Mouse (Mus musculus) kidney, adult 18-20 months (tissue): ENCODE data around the gene Pdhb.
"Not testable (repeated sequence)": the region's sequence is repeated elsewhere in the genome, so short reads cannot be mapped to it uniquely, and the experiment has no call there.

Experiments used
- DNase-seq: peaks from one replicate; pipeline ENCODE4 v3.0.0; 2021

The Pdhb gene

GRCm38 (mm10) chr14:8186278-8187045 lies 13.6 kb upstream of the Pdhb start:
- DNase-seq = peak; percentile 27

DNA sequence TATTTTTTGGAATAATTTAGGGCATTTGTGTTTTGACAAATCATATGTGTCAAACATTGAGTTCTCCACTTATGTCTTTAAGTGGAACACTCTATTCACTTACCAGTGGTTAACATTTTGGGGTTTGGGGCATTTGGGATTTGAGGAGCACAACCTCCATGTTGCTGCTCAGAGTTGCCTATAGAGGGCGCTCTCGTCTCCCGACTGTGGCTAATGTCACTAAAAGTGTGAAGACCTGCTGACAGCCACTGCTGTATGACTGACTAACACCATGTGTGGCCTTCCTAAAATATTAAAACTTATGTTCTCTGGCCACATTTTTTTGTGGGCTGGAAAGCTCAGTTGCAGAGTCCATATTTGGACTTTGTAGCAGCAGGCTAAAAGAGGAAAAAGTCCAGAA lies 10.5 kb upstream of the Pdhb start:
- no peak for DNase-seq

- DNase-seq = no peak
Measured at GRCm38 (mm10) chr14:8180371-8181035, 7.7 kb upstream of the Pdhb start.

DNA sequence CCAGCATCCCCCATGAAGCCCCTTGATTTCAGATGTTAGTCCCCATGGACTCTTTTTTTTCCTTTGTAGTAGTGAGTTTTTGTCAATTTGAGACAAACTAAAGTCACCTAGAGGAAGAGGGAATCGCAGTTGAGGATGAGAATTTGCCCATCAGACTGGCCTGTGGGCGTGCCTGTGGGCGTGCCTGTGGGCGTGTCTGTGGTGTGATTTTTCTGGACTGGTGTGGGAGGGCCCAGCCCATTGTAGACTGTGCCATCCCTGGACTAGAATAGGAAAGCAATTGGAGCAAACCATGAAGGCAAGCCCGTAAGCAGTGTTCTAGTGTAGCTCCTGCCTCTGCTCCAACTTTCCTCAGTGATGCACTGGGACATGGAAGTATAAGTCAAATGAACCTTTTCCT lies 3.4 kb upstream of the Pdhb start:
- DNase-seq = no peak

DNA sequence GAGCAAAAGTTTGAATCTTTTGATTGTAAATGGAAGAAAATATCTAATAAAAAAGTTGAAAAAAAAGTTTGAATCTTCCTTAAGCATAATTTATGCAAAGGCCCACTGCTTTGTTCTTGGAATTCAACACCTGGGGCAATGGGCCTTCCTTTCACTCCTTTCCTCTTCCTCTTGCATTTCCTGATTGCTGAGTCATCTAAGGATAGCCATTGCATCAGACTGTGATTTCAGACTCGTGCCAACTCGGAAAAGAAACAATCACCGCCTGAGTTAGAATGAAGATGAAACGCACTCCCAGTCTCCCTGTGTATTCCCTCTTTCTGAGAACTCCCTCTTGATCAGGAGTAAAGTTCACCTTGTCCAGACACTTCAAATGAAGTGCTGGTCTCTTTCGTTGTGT lies 1.8 kb upstream of the Pdhb start:
- DNase-seq = no peak

GRCm38 (mm10) chr14:8173542-8174250 lies 871 bp upstream of the Pdhb start:
- not testable (repeated sequence) for DNase-seq

GRCm38 (mm10) chr14:8164463-8164862 lies 8.4 kb downstream of the Pdhb start:
- no peak for DNase-seq

- peak; percentile 27 for DNase-seq
Measured at GRCm38 (mm10) chr14:8161777-8162176, 11.0 kb downstream of the Pdhb start.

DNA sequence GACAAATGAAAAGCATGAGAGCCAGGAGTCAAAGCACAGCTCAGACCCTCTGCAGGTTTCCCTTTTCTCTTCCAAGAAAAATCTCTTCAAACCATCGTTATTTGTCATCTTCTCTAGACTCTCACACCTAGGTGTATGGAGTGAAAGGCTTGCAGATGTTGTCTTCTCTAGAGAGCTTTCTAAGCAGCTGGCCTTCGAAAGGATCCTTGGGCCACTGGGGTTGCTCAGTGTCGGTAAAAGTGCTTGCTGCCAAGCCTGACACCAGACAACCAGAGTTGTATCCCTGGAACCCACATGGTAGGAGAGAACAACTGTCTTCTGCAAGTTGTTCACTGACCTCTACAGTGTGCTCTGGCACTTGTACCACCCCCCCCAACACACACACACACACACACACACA lies 13.7 kb downstream of the Pdhb start:
- DNase-seq = no peak

DNA sequence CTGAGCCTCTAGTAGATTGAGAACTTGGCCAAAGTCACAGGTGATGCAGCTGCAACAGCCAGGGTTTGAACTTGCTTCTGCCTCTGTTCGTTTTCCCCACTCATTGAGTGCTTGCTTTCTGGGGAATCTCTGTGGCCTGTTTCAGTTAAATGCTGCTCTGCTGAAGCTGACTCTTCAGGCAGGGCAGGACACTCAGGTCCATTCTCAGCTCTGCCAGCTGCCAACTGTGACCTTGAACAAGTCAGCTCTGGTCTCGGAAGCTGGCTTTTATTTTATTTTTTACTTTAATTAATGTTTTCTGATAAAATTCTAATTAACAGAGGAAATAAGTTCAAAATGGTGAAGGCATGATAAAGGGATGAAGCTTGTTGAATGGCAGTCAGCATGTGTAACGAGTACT lies 14.1 kb downstream of the Pdhb start:
- DNase-seq = no peak

- no peak for DNase-seq
Measured at GRCm38 (mm10) chr14:8156947-8157346, 15.9 kb downstream of the Pdhb start.

- DNase-seq = no peak
Measured at GRCm38 (mm10) chr14:8154072-8154471, 18.8 kb downstream of the Pdhb start.

GRCm38 (mm10) chr14:8151757-8152156 lies 21.1 kb downstream of the Pdhb start:
- no peak for DNase-seq

DNA sequence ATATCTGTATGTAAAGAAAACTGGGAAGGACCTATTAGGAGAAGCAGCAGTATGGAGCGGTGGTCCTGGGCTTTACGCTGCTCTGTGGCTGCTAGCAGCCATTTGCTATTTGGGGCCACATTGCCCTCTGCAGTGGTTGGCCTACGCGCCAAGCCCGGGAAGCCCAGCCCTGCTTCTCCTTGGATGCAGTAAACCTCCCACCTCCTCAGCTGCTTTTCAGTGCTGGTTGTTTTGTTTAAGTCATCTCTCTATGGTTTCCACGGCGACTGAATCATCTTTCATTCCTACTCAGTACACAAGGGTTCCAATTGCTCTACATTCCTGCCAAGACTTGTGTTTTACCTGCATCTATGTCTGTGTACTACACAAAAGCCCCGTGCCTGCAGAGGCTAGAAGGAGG lies 24.0 kb downstream of the Pdhb start:
- DNase-seq = no peak

DNA sequence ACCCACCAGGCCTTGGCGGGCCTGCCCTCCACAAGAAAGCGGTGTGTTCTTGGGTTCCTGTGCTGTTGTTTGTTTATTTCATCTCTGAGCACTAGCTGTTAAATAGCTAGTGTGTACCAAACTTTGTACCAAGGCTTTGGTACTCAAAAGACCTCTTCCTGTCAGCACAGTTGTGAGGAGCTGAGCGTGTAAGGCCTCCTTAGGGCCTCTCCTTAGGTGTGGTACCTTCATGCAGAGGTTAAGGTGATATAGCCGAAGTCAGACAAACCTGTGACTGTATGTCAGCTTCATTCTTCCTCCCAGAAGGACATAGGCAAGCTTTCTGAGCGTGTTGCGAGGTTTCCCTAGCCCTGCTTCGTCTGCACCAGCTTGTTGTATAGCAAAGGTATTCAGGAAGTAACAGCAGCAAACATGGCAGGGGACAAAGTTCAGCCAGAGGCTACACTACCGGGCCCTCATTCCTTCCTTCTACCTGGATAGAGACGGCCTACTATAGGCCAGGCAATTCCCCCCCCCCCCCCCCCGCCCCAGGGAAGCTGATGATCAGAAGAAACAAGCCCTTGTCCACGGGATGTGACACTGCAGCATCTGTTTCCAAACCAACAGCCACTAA lies 26.1 kb downstream of the Pdhb start:
- DNase-seq = no peak

GRCm38 (mm10) chr14:8145594-8146558 lies 26.9 kb downstream of the Pdhb start:
- no peak for DNase-seq

DNA sequence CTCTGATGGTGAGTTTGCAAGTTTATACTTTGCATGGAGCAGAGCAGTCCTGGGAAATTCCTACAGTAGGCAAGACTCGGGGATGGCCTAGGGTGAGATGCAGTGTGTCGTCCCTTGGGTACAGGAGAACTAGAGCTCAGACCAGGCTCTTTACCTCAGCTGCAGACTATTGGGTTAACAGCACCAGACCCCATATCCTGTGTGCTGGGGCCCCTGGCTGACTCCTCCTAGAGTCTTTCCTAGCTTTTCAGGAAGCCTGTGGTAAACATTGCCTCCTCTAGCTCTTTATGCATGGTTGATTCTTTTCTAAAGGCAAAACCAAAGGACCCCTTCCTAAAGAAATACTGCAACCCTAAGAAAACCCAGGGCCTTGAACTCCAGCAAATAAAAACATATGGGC lies 31.7 kb downstream of the Pdhb start:
- no peak for DNase-seq

DNA sequence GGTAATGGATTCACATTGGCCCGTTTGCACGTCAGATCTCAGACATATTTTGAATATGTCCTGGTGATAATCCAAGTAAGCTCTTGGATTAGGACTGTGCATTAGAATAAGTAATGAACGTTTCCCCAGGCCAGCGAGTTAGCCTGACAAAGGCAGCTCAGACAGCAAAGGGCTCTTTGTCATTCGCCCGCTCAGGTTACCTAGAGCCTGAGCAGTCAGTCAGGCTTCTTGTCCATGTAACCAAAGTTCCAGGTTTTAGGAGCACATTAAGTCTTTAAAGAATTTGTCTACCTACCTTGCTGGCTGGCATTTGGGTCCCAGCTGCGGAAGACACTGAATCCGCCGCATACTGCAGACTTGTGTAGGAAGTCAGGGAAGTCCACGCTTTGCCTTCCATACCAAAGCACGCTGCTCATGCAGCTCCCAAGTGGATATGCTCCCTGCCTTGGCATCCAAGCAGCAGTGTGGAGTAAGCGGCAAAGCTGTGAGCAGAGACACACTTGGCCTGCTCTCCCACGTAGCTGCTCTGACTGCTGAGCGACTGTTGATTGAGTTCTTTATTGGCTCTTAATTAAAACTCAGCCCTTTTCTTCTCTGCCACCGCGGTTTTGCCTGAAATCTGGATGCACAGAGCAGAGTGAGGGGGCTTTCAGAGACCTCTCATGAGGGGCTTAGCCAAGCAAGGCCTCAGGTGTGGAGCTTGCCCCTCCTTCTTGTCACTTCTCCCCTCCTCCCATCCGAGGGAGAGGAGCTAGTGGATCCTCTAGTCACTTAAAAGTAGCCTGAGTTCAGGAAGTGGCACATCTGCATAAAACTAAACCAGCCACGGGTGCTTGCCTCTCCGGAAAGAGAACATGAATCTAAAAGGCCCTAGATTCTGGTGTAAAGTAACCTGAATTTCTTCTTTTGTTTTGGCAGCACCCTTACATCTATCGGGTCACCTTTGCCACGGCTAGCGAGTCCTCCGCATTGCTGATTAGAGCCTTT lies 32.8 kb downstream of the Pdhb start:
- no peak for DNase-seq

DNA sequence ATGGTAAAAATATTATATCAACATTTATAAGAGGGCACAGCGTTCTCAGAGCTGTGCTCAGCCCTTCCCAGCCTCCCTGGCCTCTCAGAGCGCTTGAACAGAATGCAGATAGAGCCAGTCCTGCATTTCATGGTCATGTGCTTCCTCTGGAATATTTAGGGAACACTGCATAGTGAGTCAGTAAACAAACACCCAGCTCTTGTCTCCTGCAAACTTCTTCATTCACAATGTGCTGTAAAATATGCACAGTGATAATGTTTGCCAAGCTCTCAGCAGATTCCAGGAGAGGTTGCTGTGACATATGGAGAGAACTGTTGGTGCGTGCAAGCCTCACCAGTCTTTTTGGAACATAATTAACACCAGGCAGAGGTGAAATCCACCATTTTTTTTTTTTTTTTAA lies 37.7 kb downstream of the Pdhb start:
- DNase-seq = no peak

DNA sequence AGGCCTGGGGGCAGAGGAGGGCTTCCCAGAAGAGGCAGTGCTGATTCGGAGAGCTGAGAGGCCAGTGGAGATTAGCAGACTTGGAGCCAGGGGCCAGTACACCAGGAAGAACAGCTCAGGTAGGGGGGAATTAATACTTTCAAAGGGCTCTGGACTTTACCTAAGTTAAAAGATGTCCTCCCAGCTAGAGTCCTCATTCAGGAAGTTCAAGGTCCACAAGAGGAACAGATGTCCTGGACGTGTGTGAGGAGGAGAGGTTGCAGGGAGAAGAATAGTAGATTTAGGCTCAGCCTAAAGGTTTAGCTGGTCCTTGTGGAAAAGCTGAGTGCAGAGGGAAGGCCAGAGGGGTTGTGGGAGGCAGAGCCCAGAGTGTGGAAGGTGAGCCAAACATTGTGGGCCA lies 38.6 kb downstream of the Pdhb start:
- DNase-seq = no peak

- DNase-seq = no peak
Measured at GRCm38 (mm10) chr14:8132789-8133188, 40.0 kb downstream of the Pdhb start.
